ENCODE assay signal across 10 mouse cellular contexts in genomic region chr4:34993639-34993975, GRCm38 (mm10).
DNase-seq lines count a peak whose midpoint lies in the region; ATAC-seq and TF ChIP-seq lines count a peak whose summit lies in the region.
"Had no signal": no experiment of that assay in that cellular context is flagged by ENCODE, and none has a peak within 500 bp of the region (broad histone marks: within the 10 kb centered on the region; RNA-seq: fewer than 3 reads in every experiment).

No protein-coding gene starts in this region.

- no peak for TF ChIP-seq CTCF in stomach, postnatal 0 days (IDR thresholded peaks at IDR 0.05; ENCODE audit: low read depth)

- TF ChIP-seq POLR2A in limb, embryonic 14.5 days (IDR thresholded peaks at IDR 0.05; ENCODE audit: borderline replicate concordance, extremely low read depth, insufficient read depth, insufficient read length), result no peak

- peak overlapping the region; percentile 26 for H3K4me2 ChIP-seq in heart, embryonic 12.5 days
- H3K4me2 ChIP-seq in limb, embryonic 14.5 days (replicated peaks; ENCODE audit: low read depth, low read length, severe bottlenecking), result peak overlapping the region; percentile 35
- H3K4me2 ChIP-seq in stomach, postnatal 0 days (replicated peaks; ENCODE audit: low read depth), result 0 out of 2 replicates have a peak overlapping the region, but pooled peaks have one; percentile 3

- ATAC-seq in heart, embryonic 12.5 days (ENCODE audit: insufficient number of reproducible peaks, low FRiP score), result no peak
- no peak for ATAC-seq in limb, embryonic 14.5 days (ENCODE audit: low FRiP score, low read depth)
- ATAC-seq in stomach, postnatal 0 days (ENCODE audit: low FRiP score, low TSS enrichment), result no peak

- peaks cover 16% of the 10 kb centered on the region; the same call in 1 of the 2 replicates for H3K27me3 ChIP-seq in heart, embryonic 12.5 days (replicated peaks)
- H3K27me3 ChIP-seq in limb, embryonic 14.5 days (ENCODE audit: control insufficient read depth, insufficient read depth, low read length), result no peaks in the 10 kb centered on the region
- H3K27me3 ChIP-seq in stomach, postnatal 0 days (ENCODE audit: control insufficient read depth, insufficient read depth, low read length), result no peaks in the 10 kb centered on the region

- no peak overlapping the region for H3K4me3 ChIP-seq in heart, embryonic 12.5 days
- H3K4me3 ChIP-seq in limb, embryonic 14.5 days (replicated peaks; ENCODE audit: low read length), result 0 out of 2 replicates have a peak overlapping the region, but pooled peaks have one; percentile 1
- H3K4me3 ChIP-seq in stomach, postnatal 0 days (ENCODE audit: low read depth, low read length), result no peak overlapping the region
- H3K4me3 ChIP-seq: heart, adult 2 months had no signal

- H3K9ac ChIP-seq in heart, embryonic 12.5 days, result no peak overlapping the region
- H3K9ac ChIP-seq in limb, embryonic 14.5 days (ENCODE audit: low read depth, low read length, severe bottlenecking), result no peak overlapping the region; the same call in 1 of the 2 replicates
- H3K9ac ChIP-seq in stomach, postnatal 0 days (ENCODE audit: low read length), result no peak overlapping the region

- no peaks in the 10 kb centered on the region for H3K9me3 ChIP-seq in heart, embryonic 12.5 days (replicated peaks)
- no peaks in the 10 kb centered on the region for H3K9me3 ChIP-seq in limb, embryonic 14.5 days (ENCODE audit: control insufficient read depth, low read length)
- H3K9me3 ChIP-seq in stomach, postnatal 0 days (ENCODE audit: control insufficient read depth, low read length), result no peaks in the 10 kb centered on the region

- H3K27ac ChIP-seq in heart, embryonic 12.5 days (ENCODE audit: poor library complexity, severe bottlenecking), result no peak overlapping the region
- H3K27ac ChIP-seq in limb, embryonic 14.5 days (replicated peaks; ENCODE audit: low read depth, low read length), result peak overlapping the region; percentile 65
- no peak overlapping the region for H3K27ac ChIP-seq in stomach, postnatal 0 days (replicated peaks)
- H3K27ac ChIP-seq: heart, adult 2 months had no signal

- DNase-seq in heart, adult 9 months (ENCODE audit: low spot score in 2 of 2), result no peak
- peak; percentile 14 for DNase-seq in right cerebral cortex, postnatal 4 days
- DNase-seq in right cerebral cortex, adult 2 months (ENCODE audit: low spot score in 2 of 2), result no peak
- DNase-seq in limb, embryonic 14.5 days (ENCODE audit: low spot score), result no peak
- DNase-seq in stomach, postnatal 0 days (ENCODE audit: low spot score), result no peak
- no peak for DNase-seq in layer of hippocampus, postnatal 10 days (ENCODE audit: low spot score in 2 of 2)
- no peak for DNase-seq in layer of hippocampus, postnatal 25 days (ENCODE audit: extremely low spot score in 1 of 2, low spot score in 1 of 2)
- DNase-seq: B cell, adult 2 months had no signal

- no peaks in the 10 kb centered on the region for H3K36me3 ChIP-seq in heart, embryonic 12.5 days
- no peaks in the 10 kb centered on the region for H3K36me3 ChIP-seq in limb, embryonic 14.5 days (ENCODE audit: control insufficient read depth, insufficient read depth, low read length)
- H3K36me3 ChIP-seq in stomach, postnatal 0 days (ENCODE audit: control insufficient read depth, insufficient read depth, low read length), result no peaks in the 10 kb centered on the region

- no peak for TF ChIP-seq EP300 in stomach, postnatal 0 days (optimal IDR thresholded peaks at IDR 0.05)

- peaks cover 30% of the 10 kb centered on the region for H3K4me1 ChIP-seq in heart, embryonic 12.5 days (replicated peaks)
- H3K4me1 ChIP-seq in limb, embryonic 14.5 days (ENCODE audit: control insufficient read depth, insufficient read depth, low read length), result peaks cover 11% of the 10 kb centered on the region
- H3K4me1 ChIP-seq in stomach, postnatal 0 days (replicated peaks; ENCODE audit: control insufficient read depth, insufficient read depth), result peaks cover 7% of the 10 kb centered on the region; the same call in 1 of the 2 replicates

- 62% methylated on average over 6 of the region's 6 CpGs for WGBS in heart, embryonic 12.5 days
- 34% methylated on average over 6 of the region's 6 CpGs for WGBS in limb, embryonic 14.5 days
- 34% methylated on average over 6 of the region's 6 CpGs for WGBS in stomach, postnatal 0 days
